Mouse (Mus musculus) urinary bladder, postnatal 14 days (tissue): ENCODE measurements around the gene Mbnl3.

ENCODE experiments used
- DNase-seq: peaks from one replicate; pipeline ENCODE4 v3.0.0; 2021; ENCODE audit warnings: low spot score

Mbnl3 gene

DNA sequence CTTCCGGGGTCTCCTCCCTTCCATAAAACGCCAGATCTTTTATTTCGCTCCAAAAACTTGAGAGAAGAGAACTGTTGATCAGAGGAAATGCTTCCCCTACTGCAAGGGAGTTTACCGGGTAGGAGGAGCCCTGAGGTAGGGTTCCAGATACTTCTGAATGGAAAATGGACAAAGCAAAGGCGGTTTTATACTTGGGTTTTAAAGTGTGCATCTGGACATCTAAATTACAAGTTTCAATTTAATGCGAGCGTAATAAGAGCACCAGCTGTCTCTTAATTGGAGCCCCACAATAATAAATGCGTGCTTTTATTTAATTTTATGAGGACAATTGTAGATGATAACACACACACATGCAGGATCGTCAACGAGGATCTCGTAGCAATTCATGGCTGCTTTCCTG, at the start of gene Mbnl3:
Mbnl3 (minus strand) TSS at position 101 of the 400 bp plus-strand sequence.
- DNase-seq = no peak

DNA sequence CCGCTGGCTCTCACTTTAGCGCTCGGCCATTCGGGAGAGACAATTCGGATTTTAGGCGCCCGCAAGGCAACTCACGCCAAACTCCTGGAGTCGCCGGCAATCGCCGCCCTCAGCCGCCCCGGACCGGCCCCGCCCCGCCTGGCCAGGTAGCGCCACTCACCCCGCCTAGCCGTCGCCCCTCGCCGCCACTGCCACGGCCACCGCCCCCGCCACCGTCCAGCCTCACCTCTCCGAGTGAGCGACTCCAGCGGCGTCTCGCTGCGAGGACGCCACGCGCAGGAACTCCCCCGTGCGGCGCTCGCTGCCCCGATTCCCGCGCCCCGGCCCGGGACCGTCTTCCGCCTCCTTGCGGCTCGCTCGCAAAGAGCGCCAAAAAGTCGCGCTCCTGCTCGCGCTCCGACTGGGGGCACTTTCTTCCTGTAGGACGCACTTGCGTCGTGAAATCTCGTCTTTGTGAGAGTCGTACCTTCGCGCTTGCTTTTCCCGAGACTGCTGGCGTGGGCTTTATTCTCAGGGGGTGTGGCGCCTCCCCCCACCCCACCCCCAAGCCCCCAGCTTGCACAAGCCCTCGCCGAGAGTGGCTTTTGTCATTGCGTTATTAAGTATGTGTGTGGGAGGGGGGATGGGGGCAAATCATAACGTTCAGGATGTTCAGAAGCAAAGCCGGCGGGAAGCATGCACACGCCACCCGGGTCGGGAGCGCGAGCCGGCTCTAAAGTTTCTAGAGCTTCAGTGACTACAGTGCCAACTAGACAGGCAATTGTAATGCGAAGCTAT, 596 bp downstream of the Mbnl3 start:
- DNase-seq = peak; percentile 46

DNA sequence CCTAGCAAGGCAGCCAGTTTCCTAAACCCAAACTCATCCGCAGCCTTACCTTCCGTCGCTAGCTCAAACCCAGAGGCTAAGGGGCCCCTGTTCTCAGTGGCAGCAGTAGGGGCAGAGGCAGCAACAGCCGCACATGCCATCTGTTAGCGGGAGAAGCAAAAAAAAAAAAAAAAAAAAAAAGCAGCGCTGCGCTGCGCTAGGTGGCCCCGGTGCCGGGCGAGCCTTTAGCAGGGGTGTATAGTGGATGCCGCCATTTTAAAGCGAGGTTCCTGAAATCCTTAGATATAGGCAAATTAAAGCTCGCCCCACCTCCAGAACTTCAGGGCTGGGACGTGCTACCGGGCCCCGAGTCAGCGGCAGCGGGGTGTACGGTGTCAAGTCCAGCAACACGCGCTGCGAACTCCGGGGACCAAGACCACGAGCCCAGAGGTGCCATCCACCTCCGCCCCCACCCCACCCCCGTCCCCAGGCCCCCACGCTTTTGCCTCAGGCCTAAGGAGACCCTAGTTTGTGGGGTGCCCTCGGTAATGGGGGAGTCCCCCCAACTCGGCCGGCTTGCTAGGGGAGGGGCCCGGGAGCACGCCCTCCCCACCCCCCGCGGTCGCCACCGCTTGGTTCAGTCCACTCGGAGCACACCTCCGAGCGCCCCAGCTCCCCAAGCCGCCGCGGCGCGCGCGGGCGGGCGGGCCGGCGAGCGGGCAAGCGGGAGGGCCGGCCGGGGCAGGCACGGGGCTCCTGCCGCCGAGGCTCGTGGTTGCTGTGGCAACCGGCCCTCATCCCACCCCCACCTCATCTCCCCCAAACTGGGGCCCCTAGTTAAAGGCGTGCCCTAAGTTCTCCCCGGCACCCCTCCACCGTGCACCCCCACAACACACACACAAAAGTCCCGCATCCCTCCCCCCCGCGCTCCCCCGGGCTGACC, 1.4 kb downstream of the Mbnl3 start:
- peak; percentile 57 for DNase-seq

DNA sequence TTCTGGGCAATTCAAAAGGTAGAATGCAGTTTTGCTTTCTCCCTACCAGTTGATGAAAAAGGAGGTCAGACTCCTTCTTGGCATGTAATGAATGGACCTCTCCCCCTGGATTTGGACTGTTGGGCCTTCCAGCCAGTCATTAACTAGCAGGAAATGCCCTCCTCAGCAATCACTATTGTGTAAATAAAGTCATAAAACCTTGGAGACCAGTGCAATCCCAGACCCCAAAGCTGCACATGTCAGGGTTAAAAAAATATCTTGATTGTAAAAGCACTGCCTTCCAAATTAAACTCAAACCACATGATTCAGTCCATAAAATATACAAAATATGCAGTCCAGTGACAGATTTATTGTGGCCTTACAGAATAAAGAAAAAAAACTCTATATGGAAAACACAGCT, 9.3 kb downstream of the Mbnl3 start:
- DNase-seq = no peak

DNA sequence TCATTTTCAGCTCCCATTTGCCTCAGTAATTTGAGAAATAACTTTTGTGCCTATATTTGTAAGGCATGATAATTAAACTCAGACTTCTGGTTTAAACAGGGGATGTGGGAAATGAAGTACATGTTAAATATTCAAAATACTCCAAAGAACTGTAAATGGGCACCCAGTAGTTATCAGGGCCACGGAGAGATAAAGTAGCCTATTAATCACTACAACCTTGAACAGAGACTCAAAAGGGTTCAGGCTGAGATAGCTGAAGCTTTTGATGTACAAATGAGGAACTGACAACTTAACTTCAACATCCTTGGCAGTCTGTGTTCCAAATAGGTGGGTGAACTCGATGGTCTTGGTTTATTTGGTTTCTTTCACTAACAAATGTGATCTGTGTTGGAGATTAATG, 34.4 kb downstream of the Mbnl3 start:
- DNase-seq = no peak

DNA sequence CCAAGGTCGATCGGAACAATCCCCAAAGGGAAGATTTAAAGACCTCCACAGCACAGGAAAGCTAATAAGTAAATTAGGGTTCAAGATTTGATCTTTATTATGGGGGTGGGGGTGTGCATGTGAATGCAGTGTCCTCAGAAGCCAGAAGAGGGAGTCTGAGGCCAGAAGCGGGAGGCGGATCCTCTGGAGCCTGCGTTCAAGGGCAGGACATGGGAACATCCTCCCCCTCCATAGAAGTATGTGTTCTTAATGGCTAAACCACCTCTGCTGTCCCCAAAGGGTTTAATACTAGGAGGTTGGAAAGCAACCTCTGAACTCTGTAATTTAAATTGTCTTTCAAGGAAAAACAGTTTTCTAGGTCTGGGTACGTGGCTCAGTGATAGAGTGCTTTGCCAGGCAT, 34.9 kb downstream of the Mbnl3 start:
- DNase-seq = no peak

DNA sequence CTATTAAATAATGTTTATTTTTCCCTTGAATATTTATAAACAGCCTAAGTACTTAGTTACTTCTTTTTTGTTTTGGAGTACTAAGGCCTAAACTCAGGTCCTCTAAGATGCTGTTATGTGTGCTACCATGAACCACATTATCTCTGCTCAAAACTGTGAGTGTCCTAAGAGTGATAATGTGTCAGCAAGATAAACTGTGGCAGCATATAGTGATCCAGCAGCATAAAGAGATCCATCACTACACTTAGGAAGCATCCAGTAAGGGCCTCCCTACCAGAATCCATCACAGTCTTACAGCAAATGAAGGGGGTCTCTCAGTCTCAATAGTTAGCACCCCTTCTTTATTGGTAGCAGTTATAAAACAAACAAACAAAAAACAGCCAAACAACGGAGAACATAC, 35.9 kb downstream of the Mbnl3 start:
- no peak for DNase-seq

DNA sequence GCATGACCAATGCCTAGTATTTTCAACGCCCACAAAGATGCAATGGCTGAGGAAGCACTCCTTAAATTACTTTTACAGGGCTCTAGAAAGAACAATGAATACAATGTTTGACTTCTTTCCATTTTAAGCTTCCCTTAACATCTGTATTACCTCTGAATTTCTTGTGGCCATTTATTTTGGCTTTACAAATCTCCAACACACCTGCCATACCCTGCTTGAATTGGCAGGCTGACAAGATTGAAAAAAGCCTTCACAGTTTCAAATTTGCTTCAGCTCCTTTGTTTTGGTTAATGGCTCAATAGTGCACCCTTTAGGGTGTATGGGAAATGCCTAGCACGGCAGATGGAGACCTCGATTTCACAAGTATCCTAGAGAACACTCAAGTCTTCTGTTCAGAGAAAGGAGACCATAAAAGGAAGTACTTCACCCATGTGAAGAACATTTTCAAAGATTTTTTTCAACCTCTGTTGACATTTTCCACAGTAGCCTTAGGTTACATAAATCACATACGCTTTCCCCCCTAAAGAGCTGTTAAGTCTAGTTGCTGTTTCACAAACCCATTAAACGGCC, 36.8 kb downstream of the Mbnl3 start:
- no peak for DNase-seq

DNA sequence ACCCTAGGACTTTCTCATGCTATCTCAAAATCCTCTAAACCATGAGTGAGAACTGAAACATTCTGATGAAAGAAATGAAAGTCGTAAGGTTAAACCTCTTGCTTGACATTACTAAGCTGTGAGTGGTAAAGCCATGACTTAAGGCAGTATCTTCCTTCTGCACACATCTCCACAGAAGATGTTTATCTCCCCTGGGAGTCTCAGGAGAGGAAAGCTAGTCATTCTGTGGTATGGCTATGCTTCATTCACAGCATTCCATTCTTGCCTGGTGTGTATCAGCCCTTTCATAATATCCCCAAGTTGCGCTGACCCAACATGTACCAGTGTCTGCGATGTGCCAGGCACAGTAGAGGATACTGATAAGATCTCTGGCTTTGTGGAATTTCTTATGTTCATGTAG, 38.4 kb downstream of the Mbnl3 start:
- DNase-seq = no peak

DNA sequence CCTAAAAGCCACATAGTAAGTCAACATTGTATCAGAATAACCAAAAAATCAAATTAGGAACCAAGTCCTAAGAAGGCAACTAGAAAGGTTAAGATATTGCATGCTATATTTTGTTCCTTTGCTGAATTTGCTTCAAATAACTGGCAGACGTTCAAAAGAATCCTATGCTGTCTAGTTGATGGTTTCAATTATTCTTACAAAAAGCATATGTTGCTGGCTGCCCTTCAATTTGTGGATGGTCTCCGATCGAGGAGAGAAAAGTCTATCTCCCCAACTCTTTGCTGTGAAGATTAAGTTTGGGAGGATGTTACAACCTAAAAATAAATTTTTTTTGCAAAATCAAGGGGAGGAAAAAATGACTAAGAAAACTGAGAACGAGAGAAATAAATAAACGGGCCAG, 41.6 kb downstream of the Mbnl3 start:
- DNase-seq = no peak

DNA sequence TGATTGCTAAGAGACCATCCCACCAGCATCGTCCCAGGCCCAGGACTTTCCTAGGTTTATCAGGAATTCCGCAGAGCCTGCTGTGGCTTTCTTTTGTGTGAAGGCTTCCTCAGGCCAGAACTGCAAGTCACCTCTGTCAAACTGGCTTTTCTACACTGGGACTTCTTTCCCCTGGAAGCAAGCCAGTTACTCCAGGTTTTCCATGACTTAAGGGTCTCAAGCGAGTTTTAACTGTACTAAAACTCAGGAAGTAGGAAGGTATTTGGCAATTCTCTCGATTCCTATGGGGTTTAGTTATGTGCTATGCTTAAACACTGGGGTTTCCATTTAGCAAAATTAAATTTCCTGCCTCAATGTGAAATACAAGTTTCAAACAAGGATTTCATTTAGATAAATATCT, 57.9 kb downstream of the Mbnl3 start:
- no peak for DNase-seq

DNA sequence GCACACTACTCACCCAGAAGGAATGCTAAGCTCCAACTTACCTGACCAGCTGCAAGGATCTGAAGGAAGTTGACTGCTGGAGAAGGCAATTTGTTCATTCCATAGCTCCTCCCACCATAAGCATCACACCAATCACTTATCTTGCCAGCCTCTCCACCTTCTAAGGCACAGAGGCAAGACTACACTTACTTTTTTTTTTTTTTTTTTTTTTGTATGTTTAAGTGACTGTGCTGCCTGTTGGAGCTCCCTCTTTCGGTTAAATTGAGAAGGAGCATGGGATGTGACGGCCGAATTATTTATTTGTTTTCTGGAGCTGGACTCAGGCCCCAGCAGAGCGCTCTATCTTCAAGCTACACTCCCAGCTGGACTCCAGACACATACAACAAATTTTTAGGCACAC, 60.0 kb downstream of the Mbnl3 start:
- peak; percentile 9 for DNase-seq

DNA sequence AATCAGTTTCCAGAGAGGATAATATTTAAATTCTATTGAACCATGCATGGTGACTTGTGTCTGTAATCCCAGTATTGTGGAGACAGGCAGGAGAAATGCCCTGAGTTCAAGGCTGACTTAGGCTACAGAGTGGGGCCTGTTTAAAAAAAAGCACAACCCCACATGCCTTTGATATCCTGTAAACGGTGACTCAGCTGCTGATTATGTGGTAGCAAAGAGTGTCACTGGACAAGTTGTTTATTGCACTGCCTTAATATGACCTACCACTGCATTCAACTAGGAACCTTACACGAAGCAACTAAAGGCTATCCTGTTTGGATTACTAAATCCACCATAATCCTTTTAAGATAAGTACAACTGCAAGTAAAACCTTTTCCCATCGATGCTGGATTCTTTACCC, 66.3 kb downstream of the Mbnl3 start:
- DNase-seq = no peak

DNA sequence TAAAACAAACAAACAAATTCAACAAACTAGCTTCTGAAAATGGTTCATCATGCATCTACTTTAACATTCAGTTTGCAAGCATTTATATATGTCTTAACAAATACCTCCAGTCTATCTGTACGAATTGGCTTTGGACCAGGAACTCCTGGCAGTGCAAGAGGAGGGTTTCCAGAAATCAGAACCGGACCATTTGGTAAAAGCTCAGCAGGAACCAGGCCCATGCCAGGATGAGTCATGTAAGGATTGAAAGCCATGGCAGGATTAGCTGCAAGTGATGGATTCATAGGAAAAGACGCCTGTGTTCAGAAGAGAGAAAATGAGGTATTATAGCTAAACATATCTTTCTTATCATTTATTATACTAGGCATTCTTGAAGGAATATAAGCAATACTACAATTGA, 75.0 kb downstream of the Mbnl3 start:
- no peak for DNase-seq

DNA sequence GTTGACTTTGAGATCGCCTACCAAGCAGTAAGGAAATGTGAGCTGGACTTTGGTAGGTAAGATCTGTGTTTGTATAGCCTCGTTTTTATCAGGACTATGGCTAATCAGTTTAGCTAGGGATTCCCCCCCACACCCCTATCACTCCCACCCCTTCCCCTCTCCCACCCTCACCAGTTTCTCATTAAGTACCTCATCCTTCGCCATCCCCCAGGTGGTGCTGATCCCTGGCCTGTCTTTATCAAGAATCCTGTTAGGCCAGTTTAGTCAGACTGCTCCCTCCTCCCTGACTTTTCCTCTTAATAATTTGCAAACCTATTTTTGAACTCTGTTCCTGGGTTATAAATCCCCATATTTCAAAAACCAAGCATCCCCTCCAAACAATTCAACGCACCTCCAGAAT, 103.6 kb downstream of the Mbnl3 start:
- peak; percentile 2 for DNase-seq

DNA sequence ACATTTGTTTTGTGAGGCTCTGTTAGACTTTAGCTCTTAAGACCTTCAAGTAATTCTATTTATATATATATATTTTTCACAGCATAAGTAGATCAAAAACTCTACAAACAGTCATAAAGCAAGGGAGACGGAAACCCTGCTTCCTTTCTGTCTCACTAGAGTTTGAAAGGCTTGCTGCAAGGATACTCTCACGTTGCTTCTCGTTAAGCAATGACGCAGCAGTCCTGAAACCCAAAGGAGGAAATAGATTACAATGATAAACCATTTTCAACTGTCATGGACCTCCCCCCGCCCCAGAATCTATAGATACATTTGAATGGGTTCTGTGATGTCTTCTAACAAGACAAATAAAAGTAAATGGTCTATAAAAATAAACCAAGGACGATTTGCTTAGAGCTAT, 121.4 kb downstream of the Mbnl3 start:
- no peak for DNase-seq

DNA sequence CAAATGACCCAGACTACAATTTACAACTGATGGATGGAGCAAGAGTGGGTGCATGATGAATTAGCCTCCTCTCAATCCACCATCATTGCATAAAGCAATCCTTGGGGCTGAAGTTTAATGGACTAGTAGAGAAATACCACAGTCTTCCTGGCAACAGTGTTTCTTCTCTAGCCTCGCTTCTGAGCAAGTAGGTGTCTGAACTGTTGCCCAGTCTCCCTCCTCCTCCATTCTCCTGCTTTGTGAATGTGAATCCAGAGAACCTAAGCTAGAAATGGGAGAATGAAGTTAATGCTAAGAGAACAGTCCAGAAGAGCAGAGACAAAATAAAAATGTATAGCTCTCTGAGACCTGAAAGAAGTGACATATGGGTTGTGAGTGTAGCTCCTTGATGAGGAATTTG, 122.1 kb downstream of the Mbnl3 start:
- DNase-seq = no peak

DNA sequence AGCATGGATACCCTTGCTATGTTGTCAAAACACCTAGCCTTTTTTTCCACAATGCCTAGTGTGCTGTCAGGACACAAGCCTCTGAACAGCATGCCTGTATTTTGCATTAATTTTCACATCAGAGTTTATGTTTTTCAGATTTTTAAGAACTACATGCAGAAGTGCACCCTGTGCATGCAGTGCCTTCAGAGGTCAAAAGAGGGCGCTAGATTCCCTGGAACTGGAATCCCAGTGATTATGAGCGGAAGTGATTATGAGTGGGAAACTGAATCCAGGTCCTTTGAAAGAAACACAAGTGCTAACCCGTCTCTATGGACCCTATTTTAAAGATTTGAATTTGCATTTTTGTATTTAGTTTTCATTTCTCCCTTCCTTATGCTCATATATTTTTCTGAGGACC, 129.6 kb downstream of the Mbnl3 start:
- peak; percentile 28 for DNase-seq
